Mouse (Mus musculus) ES-Bruce4 (cell line): ENCODE data around the gene Man1c1. TPM values are rescaled to one million over a fixed set of nuclear protein-coding genes. Genes with fewer than 3 reads are reported as not detected.

Source experiments
- H3K27ac ChIP-seq: 2 replicates; pipeline ENCODE4 v1.5.1; 2012; ENCODE audit warnings: low read length, inconsistent platforms; ENCODE audit not compliant: insufficient read depth
- H3K27me3 ChIP-seq: 2 replicates; pipeline ENCODE4 v1.6.1; 2012; ENCODE audit warnings: mild to moderate bottlenecking, low read length, inconsistent platforms; ENCODE audit not compliant: control insufficient read depth, poor library complexity, insufficient read depth, severe bottlenecking
- H3K36me3 ChIP-seq: 2 replicates; pipeline ENCODE4 v1.6.1; 2012; ENCODE audit warnings: inconsistent platforms, mild to moderate bottlenecking, low read length, moderate library complexity; ENCODE audit not compliant: control insufficient read depth, poor library complexity, insufficient read depth, severe bottlenecking
- H3K4me1 ChIP-seq: one replicate; pipeline ENCODE4 v1.8.1; 2011; ENCODE audit warnings: low read length; ENCODE audit not compliant: control insufficient read depth, insufficient read depth
- H3K4me3 ChIP-seq: 2 replicates; pipeline ENCODE4 v1.5.1; 2011; ENCODE audit warnings: low read depth, mild to moderate bottlenecking, low read length
- H3K9ac ChIP-seq: 2 replicates; pipeline ENCODE4 v1.6.1; 2012; ENCODE audit warnings: low read depth, mild to moderate bottlenecking, inconsistent platforms; ENCODE audit not compliant: poor library complexity, severe bottlenecking
- H3K9me3 ChIP-seq: replicated peaks from 2 replicates; pipeline ENCODE4 v1.6.1; 2012; ENCODE audit warnings: mild to moderate bottlenecking, low read length, inconsistent platforms; ENCODE audit not compliant: control insufficient read depth, poor library complexity, insufficient read depth, severe bottlenecking
- CTCF ChIP-seq: IDR thresholded peaks from one replicate; pipeline ENCODE4 v1.8.1; 2011; ENCODE audit warnings: low read depth, low read length
- EP300 ChIP-seq: IDR thresholded peaks from 2 replicates; pipeline ENCODE4 v1.6.1; 2011; ENCODE audit warnings: low read depth, low read length; ENCODE audit not compliant: insufficient read depth
- POLR2A ChIP-seq: IDR thresholded peaks from one replicate; pipeline ENCODE4 v1.8.1; 2011; ENCODE audit warnings: low read length; ENCODE audit not compliant: insufficient read depth
- polyA plus RNA-seq: library from polyadenylated mRNA; stranded (reverse); fragments of >200 nt; gene quantifications from 2 replicates; pipeline ENCODE4 v1.2.4, GENCODE M21; 2011; ENCODE audit warnings: low read depth; ENCODE audit not compliant: missing spikeins, insufficient read depth, insufficient read length

Man1c1 gene
- polyA plus RNA-seq, 1 experiment, result 7.1 TPM

DNA sequence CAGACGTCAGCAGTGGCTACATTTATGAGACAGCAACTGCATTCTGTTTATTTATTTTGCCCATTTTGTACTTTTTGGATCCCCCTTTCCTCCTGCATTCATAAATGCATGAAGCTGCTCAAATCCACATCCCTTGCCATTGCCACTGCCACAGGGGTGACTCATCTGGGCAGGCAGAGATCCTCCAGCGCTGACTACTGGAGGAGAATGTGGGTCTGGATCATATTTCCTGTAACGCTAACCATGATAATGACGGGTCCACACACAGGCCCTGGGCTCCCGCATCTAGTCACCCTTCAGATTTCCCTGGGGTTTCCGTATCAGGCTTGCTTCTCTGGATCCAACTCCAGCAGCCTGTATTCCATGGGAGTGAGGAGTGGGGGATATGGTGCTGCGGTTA is 64.8 kb downstream of the Man1c1 start:
- Histone ChIP-seq H3K4me3 (no peak overlapping the region), H3K36me3 (no peaks in the 10 kb centered on the region), H3K27me3 (no peaks in the 10 kb centered on the region), H3K9ac (no peak overlapping the region), H3K9me3 (no peaks in the 10 kb centered on the region; the same call in 1 of the 2 replicates), H3K27ac (no peak overlapping the region), H3K4me1 (peaks cover 2% of the 10 kb centered on the region)
- TF ChIP-seq POLR2A, result no peak
- no peak for TF ChIP-seq EP300
- TF ChIP-seq CTCF, result no peak

DNA sequence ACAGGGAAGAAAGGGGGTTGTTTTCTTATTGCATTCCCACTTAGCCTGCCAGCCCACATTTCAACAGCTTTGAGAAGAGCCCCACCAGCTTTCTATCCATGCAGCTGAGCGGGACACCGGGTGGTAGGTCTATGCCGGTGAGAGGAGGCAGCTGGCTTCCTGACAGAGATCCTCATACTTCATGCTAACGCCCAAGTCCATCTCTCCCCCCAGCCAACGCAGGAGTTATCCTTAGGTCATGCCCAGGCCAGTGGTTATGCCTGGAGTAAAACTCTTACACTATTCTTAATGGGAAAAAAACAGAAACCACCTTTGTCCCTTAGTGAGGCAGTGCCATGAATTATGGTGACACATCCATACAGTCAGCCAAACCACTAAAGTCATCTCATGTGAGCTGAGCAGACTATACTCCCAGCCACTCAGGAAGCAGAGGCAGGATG is 66.0 kb downstream of the Man1c1 start:
- Histone ChIP-seq H3K36me3 (no peaks in the 10 kb centered on the region), H3K4me1 (peaks cover 2% of the 10 kb centered on the region), H3K9me3 (no peaks in the 10 kb centered on the region; the same call in 1 of the 2 replicates), H3K9ac (no peak overlapping the region), H3K4me3 (no peak overlapping the region), H3K27ac (no peak overlapping the region), H3K27me3 (no peaks in the 10 kb centered on the region)
- TF ChIP-seq POLR2A, result no peak
- TF ChIP-seq CTCF, result no peak
- no peak for TF ChIP-seq EP300

DNA sequence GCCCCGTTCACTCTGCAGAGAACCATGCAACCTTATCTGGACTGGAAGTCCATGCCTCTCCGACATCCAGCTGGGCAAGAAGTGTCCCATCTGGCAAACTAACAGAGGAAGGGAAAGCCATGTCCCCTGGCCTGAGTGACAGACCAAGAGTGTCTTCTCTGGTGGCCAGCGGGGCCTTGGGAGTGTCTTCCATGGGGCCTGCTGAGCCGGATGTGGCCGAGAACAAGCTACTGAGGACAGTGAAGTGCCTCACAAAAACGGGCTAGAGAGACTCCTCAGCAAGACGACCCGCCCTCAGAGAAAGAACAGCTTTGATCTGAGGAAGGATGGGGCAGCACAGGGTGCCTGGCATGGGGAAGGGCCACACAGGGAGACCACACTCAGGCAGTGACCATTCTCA is 67.7 kb downstream of the Man1c1 start:
- Histone ChIP-seq H3K27ac (no peak overlapping the region), H3K4me3 (no peak overlapping the region), H3K9ac (no peak overlapping the region), H3K36me3 (no peaks in the 10 kb centered on the region), H3K4me1 (no peaks in the 10 kb centered on the region), H3K27me3 (no peaks in the 10 kb centered on the region), H3K9me3 (no peaks in the 10 kb centered on the region; the same call in 1 of the 2 replicates)
- no peak for TF ChIP-seq CTCF
- TF ChIP-seq POLR2A, result no peak
- TF ChIP-seq EP300, result no peak

DNA sequence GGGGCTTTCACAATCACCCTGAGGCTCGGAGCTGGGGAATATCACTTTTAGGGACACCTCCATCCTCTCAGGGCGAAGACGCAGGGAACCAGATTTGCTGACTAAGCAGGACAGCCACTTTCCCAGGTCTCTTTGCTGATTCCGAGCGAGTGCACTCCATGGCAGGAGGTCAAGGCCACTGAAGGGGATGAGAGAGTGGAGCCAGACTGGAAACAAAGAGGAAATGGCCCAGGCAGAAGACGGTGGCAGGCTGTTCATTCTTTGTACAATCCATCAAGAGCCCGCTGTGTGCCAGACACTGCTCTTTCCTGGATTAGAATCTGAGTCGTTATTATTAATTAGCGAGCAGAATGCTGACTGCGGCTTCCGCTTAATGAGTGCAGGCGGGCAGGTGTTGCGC is 70.1 kb downstream of the Man1c1 start:
- no peak overlapping the region for H3K4me3 ChIP-seq
- H3K9ac ChIP-seq, result no peak overlapping the region
- TF ChIP-seq POLR2A (no peak), EP300 (no peak), CTCF (no peak)
- no peaks in the 10 kb centered on the region for H3K36me3 ChIP-seq
- H3K4me1 ChIP-seq, result no peaks in the 10 kb centered on the region
- no peak overlapping the region for H3K27ac ChIP-seq
- H3K27me3 ChIP-seq, result no peaks in the 10 kb centered on the region
- H3K9me3 ChIP-seq, result no peaks in the 10 kb centered on the region

DNA sequence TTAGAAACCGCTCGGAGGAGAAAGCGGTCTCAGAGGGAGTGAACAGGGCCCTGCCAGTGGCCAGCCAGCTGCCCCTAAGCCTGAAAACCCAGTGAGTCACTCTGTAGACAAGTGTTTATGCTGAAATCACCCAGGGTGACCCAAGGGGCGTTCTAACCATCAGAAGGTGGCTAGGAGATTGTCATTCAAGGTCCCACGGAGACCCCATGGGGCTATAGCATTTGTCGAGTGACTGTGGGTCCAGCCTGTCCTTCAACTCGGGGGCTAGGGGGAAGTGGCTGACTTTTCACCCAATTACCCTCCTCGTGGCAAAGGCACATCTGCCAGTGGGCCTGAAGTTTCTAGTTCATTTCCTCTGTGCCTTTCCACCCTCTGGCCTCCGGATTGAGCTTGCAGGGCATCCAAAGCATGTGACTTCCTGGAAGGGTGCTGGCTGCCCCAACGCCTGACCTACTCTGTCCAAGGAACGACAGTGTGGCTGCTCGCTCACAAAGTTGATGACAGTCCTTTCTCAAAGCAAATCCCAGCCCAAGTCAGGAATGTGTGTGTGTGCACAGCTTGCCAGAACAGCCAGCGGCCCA is 71.9 kb downstream of the Man1c1 start:
- Histone ChIP-seq H3K27ac (no peak overlapping the region), H3K27me3 (no peaks in the 10 kb centered on the region), H3K9me3 (no peaks in the 10 kb centered on the region), H3K36me3 (no peaks in the 10 kb centered on the region), H3K4me3 (no peak overlapping the region), H3K9ac (no peak overlapping the region), H3K4me1 (peaks cover 10% of the 10 kb centered on the region)
- TF ChIP-seq EP300 (no peak), POLR2A (no peak), CTCF (no peak)

DNA sequence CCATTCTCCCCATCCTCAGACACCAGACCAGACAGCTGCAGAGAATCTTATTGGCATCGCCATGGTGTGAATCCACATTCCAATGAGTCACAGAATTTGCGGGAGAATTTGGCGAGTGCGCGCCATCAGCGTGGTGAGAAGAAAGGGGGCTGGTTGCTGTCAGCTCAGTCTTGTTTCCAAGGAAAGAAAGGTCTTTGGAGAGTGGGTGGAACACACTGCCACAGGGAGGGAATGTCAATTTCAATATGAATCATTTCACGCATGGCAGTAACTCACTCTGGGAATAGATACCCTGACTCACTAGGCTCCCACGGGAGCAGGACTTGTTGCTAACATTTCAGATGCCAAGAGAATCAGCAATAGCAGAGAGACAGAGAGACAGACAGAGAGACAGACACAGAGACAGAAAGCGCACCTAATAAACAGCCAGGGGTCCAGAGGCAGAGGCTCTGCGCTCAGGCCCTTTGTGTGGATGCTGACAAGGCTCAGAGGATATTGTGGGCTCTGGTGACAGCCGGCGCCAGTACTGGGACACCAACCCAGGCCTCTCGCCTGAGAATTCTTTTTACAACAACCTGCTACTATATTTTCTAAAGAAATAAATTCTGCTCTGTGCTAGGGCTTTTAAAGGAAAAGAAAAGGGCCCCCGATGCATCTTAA is 72.5 kb downstream of the Man1c1 start:
- H3K4me1 ChIP-seq, result peaks cover 14% of the 10 kb centered on the region
- H3K27me3 ChIP-seq, result no peaks in the 10 kb centered on the region
- H3K4me3 ChIP-seq, result no peak overlapping the region
- TF ChIP-seq EP300 (no peak), CTCF (no peak), POLR2A (no peak)
- H3K27ac ChIP-seq, result no peak overlapping the region
- no peaks in the 10 kb centered on the region for H3K9me3 ChIP-seq
- H3K9ac ChIP-seq, result no peak overlapping the region
- H3K36me3 ChIP-seq, result no peaks in the 10 kb centered on the region
